Mouse (Mus musculus): ENCODE measurements around the gene Abtb2. TPM values are rescaled to one million over a fixed set of nuclear protein-coding genes. Genes with fewer than 3 reads are reported as not detected.
A peak's percentile ranks its signal among the peaks of the same experiment; 100 is the strongest.
"Not testable (repeated sequence)": the region's sequence is repeated elsewhere in the genome, so short reads cannot be mapped to it uniquely, and the experiment has no call there.

The Abtb2 gene
- total RNA-seq (2021): 10 to 100 TPM; 21.9 to 24.4 TPM

DNA sequence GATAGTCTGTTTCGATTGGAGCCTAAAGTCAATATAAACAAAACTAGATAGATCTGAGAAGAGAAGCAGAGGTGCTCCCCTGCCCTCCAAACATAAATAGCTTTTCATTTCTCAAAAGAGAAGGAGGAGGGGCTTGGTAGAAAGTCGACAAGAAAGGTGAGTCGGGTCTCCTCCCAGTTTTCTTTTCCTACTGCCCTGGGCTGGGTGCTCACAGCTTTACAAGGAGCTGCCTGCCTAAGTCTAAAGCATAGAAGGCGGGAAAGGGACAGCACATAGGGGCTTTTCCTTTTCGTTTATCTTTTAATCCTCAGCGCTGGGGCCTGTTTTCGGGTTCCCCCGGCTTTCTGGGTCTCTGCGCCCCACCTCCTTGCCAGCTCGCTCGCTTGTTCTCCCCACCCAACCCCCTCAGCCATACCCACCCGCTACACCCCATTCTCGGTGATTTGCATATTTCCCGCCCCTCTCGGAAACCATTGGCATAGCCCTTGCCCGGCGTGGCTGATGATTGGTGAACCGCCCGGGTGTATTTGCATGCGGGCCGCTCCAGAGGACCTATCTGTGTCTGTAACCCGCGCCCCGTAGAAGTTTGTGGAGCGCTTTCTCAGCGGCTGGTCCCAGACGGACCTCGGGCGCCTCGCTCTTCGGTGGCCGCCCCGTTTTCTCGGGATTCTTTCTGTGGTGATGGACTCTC lies at the start of gene Abtb2:
Gene Abtb2 (plus strand): TSS at position 579 of the 691 bp plus-strand sequence.
- intact Hi-C loops (cut with DNase I): loop anchor here (1.0 to 5.0 kb wide), 6 partner anchors 76 to 406 kb away; partner anchors contain the start of gene Caprin1
- peak; percentile 91 for DNase-seq

DNA sequence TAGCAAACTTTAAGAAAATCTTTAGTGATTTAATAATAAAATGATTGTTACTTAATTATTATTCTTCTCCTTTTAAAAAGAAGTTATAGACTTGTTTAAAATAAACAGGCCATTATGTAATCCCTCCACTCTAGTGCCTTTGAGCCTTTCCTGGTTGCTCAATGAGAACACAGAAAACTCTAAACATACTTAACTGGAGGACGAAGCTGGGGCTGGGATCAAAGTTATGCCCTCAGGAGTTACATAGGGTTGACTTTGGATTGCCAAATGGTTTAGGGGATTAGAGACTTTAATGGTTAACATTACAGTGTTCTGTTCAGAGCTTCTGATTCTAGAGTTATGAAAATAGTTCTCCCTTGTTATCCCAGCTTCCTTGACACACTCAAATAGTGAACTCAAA lies 49.6 kb upstream of the Abtb2 start:
- no peak for DNase-seq
- intact Hi-C loops (cut with DNase I): no loop called here

DNA sequence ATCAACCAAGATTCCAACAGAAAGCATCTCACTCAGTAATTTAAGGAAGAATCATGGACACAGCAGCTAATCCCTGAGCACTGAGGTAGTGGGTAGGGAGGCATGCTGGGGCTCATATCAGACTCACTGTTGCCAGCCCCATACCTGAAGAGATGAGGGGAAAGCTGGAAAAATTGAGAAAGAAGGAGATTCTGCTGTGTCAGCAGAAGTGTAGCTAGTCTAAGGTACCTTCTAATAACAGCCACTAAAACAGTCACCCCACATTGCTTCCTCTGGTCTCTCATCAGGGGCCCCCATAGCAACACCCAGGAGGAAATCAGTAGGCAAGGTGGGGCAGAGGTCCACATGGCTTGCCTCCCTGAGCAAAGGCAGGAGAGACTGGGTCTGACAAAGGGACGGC lies 40.5 kb upstream of the Abtb2 start:
- intact Hi-C loops (cut with DNase I): no loop called here
- no peak for DNase-seq

GRCm38 (mm10) chr2:103547132-103547531 lies 19.0 kb upstream of the Abtb2 start:
- peak; percentile 63 to 69 for DNase-seq
- intact Hi-C loops (cut with DNase I): loop anchor here (1.0 kb wide), 1 partner anchor 91 kb away; no protein-coding TSS in a partner anchor

DNA sequence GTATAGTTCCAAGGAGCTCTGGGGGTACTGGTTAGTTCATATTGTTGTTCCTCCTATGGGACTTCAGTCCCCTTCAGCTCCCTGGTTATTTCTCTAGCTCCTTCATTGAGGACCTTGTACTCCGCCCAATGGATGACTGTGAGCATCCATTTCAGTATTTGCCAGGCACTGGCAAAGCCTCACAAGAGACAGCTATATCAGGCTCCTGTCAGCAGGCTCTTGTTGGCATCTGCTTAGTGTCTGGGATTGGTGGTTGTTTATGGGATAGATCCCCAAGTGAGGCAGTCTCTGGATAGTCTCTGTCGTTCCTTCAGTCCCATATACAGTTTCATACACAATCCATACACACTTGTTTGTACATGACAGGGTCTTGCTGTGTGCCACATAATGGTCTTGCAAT lies 15.8 kb upstream of the Abtb2 start:
- intact Hi-C loops (cut with DNase I); DNase-seq: not testable (repeated sequence)

DNA sequence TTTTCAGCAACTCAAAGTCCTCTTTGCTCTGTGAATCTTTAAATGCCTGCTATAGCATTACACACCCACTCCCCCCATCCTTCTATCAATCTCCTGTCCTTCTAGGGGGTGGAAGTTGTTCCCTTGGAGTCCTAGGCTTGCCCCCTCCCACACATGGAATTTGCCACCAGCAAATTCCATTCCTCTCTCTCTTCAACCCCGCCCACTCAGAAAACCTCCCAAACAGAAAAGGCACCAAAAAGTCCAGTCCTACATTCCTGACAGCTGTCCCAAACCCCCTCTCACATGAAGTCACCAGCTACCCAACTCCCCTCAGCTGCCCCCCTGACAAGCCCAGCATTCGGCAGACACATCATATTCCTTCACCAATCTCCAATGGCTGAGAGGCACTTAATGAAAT lies 12.1 kb upstream of the Abtb2 start:
- intact Hi-C loops (cut with DNase I): no loop called here
- DNase-seq: no peak

DNA sequence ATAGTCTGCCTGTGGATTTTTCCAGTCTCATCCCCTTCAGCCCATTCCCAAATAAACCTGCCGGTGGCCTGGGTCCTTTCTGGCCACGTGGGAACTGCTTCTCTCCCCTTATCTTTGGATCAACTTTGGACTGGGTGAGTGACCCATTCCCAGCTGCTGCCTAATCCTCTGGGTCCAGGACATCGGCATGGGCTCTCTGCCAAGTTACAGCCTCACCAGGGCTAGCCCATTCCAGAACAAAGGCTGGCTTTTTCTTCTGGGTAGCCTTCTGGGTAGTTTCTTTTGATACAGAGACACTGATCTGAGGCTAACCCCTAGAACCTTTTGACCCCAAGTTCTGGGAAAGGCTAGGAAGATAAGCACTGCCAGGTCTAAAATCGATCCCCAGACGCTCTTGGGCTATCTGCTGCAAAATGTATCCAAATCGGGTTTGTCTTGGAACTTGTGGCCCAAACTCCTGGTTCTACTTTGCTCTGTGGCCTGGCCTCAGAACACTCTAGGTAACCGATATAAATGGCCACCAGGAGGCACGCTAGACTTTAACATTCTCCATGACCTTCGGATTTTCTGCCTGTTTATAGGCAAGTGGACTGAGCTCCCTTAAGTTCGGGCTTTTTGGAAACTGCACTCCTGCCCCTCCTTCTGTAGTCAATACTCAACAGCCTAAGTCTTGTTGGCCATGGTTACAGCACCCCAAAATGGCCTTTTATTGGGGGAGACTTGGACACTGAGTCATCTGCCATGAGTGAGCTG lies 9.8 kb upstream of the Abtb2 start:
- intact Hi-C loops (cut with DNase I): no loop called here
- DNase-seq: peak in 1 of 2 experiments; percentile 31

- DNase-seq: no peak
- intact Hi-C loops (cut with DNase I): no loop called here
Observed at GRCm38 (mm10) chr2:103560955-103561354, 5.2 kb upstream of the Abtb2 start.

DNA sequence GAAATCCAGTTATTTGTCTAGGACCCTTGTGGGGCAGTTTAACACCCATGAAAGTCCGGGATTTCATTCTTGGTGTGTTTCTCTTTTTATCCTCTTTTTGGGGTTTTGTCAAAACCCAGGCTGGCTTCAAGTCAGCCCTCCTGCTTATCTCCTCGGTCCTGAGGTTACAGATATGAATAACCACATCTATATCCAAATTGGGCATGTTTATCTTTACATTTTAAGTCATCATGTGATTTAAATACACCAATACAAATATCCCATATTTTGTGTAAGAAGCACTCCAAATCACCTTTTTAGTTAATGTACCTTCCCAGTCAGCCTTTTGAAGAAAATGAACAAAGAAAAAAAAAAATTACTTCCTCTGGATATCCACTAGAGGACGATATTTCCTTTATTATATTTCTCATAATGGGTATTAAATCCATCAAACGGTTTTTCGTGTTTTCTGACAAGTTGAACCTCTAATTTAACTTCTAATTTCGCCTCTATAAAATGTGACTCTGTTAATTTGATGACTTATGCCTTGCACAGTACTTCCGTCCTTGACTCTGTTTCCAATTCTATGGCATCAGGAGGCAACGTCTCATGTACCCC lies 1.6 kb upstream of the Abtb2 start:
- no peak for DNase-seq
- intact Hi-C loops (cut with DNase I): loop anchor here (1.0 to 5.0 kb wide), 6 partner anchors 78 to 408 kb away; no protein-coding TSS in a partner anchor

DNA sequence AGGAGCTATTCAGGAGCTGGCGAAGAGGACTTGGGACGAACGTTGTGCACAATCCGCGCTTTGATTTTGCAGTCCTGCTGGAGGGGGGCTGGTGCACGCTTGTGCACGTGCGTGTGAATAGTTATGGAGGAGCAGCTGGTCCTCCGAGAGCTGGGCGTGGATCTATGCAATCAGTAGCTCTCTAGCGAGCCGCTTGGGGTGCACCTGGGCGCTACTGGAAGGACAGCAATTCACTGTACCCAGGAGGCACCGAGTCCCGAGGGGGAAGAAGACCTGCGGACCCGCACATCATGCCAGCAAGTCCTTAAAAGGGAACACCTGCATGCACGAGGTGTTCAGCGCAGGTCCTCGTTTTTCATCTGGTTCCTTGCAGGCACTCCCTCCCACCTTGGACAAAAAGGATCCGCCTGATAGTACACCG lies 929 bp upstream of the Abtb2 start:
- intact Hi-C loops (cut with DNase I): loop anchor here (1.0 to 5.0 kb wide), 5 partner anchors 77 to 407 kb away; no protein-coding TSS in a partner anchor

GRCm38 (mm10) chr2:103566423-103566712 lies 258 bp downstream of the Abtb2 start:
- no peak for DNase-seq
- intact Hi-C loops (cut with DNase I): loop anchor here (2.0 to 5.0 kb wide), 5 partner anchors 76 to 406 kb away; partner anchors contain the start of gene Caprin1

More for the DNA sequence above, 929 bp upstream of the Abtb2 start:
- DNase-seq: peak in 1 of 2 experiments; percentile 10

DNA sequence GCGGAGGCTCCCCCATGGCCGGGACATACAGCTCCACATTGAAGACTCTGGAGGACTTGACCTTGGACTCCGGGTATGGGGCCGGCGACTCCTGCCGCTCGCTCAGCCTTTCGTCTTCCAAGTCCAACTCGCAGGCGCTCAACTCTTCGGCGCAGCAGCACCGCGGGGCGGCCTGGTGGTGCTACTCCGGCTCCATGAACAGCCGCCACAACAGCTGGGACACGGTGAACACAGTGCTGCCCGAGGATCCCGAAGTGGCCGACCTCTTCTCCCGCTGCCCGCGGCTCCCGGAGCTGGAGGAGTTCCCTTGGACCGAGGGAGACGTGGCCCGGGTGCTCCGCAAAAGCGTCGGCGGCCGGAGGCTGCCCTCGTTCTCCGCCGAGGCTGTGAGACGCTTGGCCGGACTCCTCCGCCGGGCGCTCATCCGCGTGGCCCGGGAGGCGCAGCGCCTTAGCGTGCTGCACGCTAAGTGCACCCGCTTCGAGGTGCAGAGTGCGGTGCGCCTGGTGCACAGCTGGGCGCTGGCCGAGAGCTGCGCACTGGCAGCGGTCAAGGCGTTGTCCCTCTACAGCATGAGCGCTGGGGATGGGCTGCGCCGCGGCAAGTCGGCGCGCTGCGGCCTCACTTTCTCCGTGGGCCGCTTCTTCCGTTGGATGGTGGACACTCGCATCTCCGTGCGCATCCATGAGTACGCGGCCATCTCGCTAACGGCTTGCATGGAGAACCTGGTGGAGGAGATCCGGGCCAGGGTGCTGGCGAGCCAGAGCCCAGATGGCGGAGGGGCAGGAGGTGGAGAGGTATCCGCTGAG lies 807 bp downstream of the Abtb2 start:
- intact Hi-C loops (cut with DNase I): loop anchor here (2.0 to 5.0 kb wide), 5 partner anchors 75 to 405 kb away; partner anchors contain the start of gene Caprin1
- peak; percentile 62 to 70 for DNase-seq

- peak in 1 of 2 experiments; percentile 13 for DNase-seq
- intact Hi-C loops (cut with DNase I): loop anchor here (5.0 kb wide), 4 partner anchors 74 to 404 kb away; no protein-coding TSS in a partner anchor
Observed at GRCm38 (mm10) chr2:103568161-103568560, 2.1 kb downstream of the Abtb2 start.

DNA sequence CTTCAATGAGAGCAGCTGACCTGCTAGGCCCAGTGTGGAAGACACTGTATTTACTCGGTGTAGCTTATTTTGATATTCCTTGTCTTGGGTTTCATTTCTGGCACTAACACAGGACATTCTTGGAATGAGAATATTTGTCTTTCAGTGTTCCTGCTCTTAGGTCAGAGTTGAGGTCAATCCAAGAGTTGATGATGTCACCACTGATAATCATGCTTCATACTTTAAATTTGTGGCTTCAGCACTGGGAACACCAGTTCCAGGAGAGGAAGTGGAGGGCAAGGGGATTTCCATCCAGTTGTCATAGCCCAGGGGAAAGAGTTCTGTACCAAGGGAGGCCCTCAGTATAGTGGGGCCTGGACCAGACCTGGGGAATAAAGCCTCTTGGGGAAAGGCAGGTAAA lies 3.6 kb downstream of the Abtb2 start:
- no peak for DNase-seq
- intact Hi-C loops (cut with DNase I): loop anchor here (5.0 kb wide), 4 partner anchors 73 to 403 kb away; no protein-coding TSS in a partner anchor

DNA sequence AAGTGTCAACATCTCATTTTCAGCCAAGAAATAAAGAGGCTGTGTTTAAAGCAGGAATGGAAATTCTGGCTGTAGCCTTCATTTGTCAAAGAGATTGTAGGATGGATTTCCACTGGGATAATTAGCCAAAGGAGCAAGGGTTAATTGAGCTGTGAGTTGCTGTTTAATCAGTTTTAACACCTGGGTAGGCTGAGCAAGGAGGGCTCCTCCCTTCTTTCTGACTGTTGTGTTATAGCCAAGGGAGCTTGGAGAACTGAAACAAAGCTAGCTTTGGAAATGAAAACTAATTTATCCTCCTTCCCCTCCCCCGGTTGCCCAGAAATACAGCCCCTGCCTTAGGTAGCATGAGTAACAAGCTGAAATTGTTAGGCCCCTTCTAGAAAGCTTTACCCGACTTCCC lies 6.2 kb downstream of the Abtb2 start:
- DNase-seq: no peak
- intact Hi-C loops (cut with DNase I): no loop called here

DNA sequence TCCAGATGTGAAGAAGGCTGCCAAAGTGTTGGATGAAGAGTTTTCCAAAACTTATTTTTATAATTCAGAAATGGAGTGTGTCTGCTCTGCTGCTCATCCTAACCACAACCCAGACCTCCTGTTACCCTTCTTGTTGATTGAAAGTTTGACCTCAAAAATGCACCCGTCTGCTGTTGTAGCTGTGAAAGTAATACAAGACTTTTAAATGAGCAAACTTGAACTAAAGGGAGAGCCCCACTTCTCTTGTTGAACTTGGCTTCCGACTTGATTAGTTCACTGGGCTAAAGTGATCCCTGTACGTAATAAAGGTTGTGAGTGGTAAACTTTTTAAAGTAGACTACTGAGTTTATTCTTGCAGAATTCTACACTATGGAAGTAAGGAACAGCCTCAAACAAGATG lies 10.3 kb downstream of the Abtb2 start:
- intact Hi-C loops (cut with DNase I): no loop called here
- no peak for DNase-seq

GRCm38 (mm10) chr2:103577752-103578662 lies 11.9 kb downstream of the Abtb2 start:
- peak; percentile 59 to 64 for DNase-seq
- intact Hi-C loops (cut with DNase I): no loop called here

DNA sequence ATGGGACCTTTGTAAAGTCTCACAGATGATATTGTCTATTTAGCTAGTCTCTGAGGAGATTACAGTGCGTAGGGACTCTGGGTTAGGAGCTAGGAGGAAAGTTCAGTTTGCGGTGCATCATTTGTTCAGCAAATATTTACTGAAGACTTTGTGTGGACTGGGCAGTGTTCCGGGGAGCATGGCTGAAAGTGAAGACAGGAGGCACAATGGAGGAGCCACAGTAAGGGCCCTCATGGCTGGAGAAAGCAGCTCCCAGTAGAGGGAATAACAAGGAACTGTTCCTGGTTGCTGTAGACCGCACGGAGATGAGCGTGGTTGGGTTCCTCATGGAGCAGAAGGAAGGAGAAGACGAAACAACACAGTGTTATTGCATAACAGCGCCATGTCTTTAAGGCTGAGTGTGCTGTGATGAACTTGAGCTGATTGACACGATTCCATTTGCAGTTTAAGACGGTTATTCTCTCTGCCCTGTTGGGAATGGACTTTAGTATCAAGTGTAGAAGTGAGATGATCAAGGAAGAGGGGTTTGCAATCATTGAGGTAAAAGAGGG lies 12.6 kb downstream of the Abtb2 start:
- DNase-seq: no peak
- intact Hi-C loops (cut with DNase I): no loop called here

- intact Hi-C loops (cut with DNase I): no loop called here
- no peak for DNase-seq
Observed at GRCm38 (mm10) chr2:103580756-103581155, 14.6 kb downstream of the Abtb2 start.
